Mouse (Mus musculus) lung, adult 2 months (tissue): Measurements from ENCODE around the gene Parvb. TPM values are rescaled to one million over a fixed set of nuclear protein-coding genes. Genes with fewer than 3 reads are reported as not detected.
A peak's percentile ranks its signal among the peaks of the same experiment; 100 is the strongest.

Source experiments
- DNase-seq: peaks from one replicate; pipeline ENCODE4 v3.0.0; 2022
- H3K4me1 ChIP-seq: fragments of 200-500 bp; 2 replicates; pipeline ENCODE4 v1.6.1; 2011; ENCODE audit warnings: low read length; ENCODE audit not compliant: control insufficient read depth, insufficient read depth
- H3K4me3 ChIP-seq: fragments of 200-500 bp; replicated peaks from 2 replicates; pipeline ENCODE3; 2011; ENCODE audit warnings: low read depth, mild to moderate bottlenecking, control low read depth, low read length; ENCODE audit errors: extremely low read depth
- CTCF ChIP-seq: fragments of 200-500 bp; IDR thresholded peaks from 2 replicates; pipeline ENCODE4 v1.5.1; 2011; ENCODE audit warnings: mild to moderate bottlenecking, low read length, control low read depth; ENCODE audit not compliant: insufficient read depth
- POLR2A ChIP-seq: fragments of 200-500 bp; IDR thresholded peaks from 2 replicates; pipeline ENCODE4 v1.6.1; 2011; ENCODE audit warnings: low read depth, mild to moderate bottlenecking, control low read depth, low read length, borderline replicate concordance; ENCODE audit errors: extremely low read depth
- WGBS: fragments of 180-500 bp; shearing (Covaris S2); methylation state at CpG from one replicate; pipeline ENCODE4 v1.1.7; 2018; 5-methylcytosine and 5-hydroxymethylcytosine counted together
- polyA plus RNA-seq: library from polyadenylated mRNA; depleted of rRNA; stranded (reverse); fragments of >200 nt; gene quantifications from 2 replicates; pipeline ENCODE4 v1.2.3, GENCODE M21; 2012; rRNA removed

Gene Parvb
- 39.3 and 47.5 TPM in 2 replicates for polyA plus RNA-seq

DNA sequence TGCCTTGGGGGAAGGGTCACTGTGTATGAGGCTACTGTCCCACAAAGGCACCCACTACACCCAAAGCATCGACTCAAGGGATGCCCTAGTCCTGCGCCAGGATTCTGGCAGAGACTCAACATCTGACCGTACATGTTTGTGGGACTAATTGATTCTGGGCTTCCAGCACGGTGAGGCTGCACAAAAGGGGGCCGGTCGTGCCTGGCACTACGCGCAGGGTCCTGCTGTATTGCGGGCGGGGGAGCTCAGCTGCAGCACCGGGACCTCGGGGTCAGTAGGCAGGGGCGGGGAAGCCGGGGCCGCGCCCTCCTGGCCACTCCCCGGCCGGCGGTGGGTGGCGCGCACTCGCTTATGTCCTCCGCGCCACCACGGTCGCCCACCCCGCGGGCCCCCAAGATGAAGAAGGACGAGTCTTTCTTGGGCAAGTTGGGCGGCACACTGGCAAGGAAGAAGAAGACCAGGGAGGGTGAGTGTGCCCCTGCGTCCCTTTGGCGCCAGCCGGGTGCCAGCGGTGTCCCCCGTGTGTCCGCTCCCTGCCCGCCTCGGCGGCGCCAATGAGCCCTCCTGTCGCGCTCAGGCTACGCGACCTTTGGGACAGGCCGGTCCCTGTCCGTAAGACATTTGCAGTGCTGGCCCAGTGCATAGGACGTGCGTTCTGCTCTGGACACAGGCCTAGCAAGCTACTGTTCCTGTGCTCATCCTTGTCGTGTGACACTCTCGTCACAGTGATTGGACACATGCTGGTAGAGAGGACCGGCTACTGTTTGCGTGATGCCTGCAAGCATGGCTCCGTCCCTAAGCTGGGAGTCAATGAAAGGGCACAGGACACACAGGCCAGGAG lies at the start of gene Parvb:
Parvb (plus strand) TSS at position 323 of the 841 bp plus-strand sequence.
- WGBS, result 2% methylated on average over 53 of the region's 53 CpGs

DNA sequence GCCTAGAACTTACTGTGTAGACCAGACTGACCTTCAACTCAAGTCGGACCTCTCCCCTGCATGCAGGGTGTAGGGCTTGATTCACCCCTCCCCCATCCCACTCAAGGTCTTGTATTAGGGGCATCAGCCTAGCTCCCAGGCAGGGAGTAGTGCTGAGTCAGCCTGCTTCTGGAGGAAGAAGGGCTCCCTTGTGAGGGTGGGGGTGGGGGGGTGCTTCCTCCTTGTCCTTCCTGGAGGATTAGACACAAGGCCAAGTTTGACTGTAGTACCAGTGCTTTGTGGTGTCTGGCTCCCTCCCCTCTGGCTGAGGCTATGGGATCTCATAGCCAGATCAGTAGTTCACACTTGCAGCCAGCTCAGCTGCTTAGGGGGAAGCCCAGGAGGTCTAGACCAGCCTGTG lies 47.9 kb upstream of the Parvb start:
- Histone ChIP-seq H3K4me3 (no peak overlapping the region), H3K4me1 (0 out of 2 replicates have a peak, but pooled peaks cover 3% of the 10 kb centered on the region)
- TF ChIP-seq POLR2A, result no peak
- no peak for DNase-seq
- 19% methylated on average over 1 of the region's 1 CpGs for WGBS

More for the DNA sequence above, at the start of gene Parvb:
- peak within 1 kb of the TSS; percentile 99 for H3K4me3 ChIP-seq
- DNase-seq, result peak; percentile 59
- H3K4me1 ChIP-seq, result peaks cover 4% of the 10 kb centered on the region; the same call in 1 of the 2 replicates
- peak; percentile 57; the same call in 1 of the 2 replicates for TF ChIP-seq POLR2A
- no peak for TF ChIP-seq CTCF

DNA sequence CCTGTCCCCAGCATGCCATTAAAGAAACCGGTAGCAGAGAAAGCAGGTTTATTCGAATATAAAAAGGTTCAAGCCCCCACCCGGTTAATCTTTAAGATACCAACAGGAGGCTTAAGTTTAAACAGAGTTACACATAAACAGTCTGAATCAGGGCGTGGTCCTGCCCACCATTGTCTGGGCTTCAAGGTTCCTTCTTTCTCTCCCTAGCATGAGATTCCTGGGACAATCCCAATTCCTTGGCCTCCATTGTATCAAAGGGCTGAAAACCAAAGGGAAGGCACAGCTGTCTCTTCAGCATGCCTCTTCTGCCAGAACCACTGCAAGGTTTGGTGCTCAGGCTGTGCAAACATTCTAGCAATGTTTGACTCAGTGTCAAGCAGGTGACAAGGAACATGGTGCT lies 45.6 kb upstream of the Parvb start:
- no peak for TF ChIP-seq CTCF
- TF ChIP-seq POLR2A, result no peak
- 46% methylated on average over 4 of the region's 4 CpGs for WGBS

DNA sequence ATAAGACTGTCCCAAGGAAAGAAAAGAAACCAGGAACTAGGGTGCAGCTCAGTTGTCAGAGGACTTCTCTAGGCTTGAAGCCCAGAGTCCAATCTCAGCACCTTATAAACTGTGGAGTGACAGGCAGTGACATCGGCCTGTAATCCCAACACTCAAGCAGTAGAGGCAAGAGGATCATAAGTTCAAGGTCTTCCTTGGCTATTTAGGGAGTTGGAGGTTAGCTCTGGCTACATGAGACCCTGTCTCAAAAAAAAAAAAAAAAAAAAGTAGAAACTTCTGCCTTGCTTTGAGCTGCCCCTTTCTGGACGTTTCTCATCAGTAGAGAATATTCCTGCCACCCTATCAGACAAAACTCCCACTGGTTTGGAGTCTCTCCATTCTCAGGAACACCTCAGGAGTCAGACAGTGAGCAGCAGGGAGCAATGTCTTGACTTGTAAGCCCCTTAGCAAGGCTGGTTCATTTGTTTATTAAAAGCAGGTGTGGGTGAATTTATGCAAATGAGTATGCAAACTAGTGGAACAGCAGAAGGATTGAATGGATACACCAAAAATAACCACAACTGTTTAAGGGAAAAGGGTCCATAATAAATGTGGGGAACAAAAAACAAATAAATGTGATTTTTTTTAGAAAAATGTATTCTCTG lies 42.8 kb upstream of the Parvb start:
- Histone ChIP-seq H3K4me3 (no peak overlapping the region), H3K4me1 (peaks cover 5% of the 10 kb centered on the region; the same call in 1 of the 2 replicates)
- TF ChIP-seq CTCF (no peak), POLR2A (no peak)
- 51% methylated on average over 2 of the region's 2 CpGs for WGBS
- no peak for DNase-seq

More for the DNA sequence above, 45.6 kb upstream of the Parvb start:
- Histone ChIP-seq H3K4me1 (0 out of 2 replicates have a peak, but pooled peaks cover 3% of the 10 kb centered on the region), H3K4me3 (no peak overlapping the region)
- no peak for DNase-seq

DNA sequence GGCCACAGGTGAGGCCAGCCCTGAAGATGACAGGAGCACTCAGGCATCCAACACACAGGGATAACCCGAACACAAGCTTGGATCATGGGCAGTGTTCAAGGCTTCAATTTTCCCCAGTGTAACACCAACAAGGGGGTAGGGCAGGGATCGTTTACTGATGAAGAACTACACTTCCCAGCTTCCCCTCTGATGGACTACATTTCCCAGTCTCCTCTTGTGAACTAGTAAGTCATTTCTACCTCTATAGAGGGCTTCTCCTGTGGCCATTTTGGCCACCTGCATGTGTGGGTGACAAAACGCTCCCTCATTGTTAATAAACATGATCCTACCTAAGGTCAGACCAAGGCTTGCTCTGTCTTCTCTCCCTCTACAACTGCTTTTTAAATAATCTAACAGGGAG lies 42.0 kb upstream of the Parvb start:
- 45% methylated on average over 3 of the region's 3 CpGs for whole genome bisulfite sequencing
- Histone ChIP-seq H3K4me1 (peaks cover 3% of the 10 kb centered on the region; the same call in 1 of the 2 replicates), H3K4me3 (no peak overlapping the region)
- no peak for DNase-seq
- TF ChIP-seq POLR2A (no peak), CTCF (no peak)

DNA sequence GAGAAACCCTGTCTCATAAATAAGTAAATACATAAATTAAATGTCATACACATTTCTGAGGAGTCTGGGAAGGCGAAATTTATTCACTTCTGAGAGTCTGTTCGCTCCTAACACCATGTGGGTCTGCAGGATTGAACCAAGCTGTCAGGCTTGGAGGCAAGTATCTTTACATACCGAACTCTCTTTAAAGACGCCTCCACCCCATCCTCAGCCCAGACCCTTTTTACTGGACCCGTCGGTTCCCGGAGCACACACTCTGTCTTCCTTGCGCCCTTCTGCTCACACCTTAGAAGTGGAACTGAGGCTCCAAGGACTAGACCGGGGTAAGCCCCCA lies 40.2 kb upstream of the Parvb start:
- peak overlapping the region; percentile 90 for H3K4me3 ChIP-seq
- TF ChIP-seq POLR2A (no peak), CTCF (no peak)
- WGBS, result 3% methylated on average over 9 of the region's 9 CpGs
- DNase-seq, result no peak
- H3K4me1 ChIP-seq, result peaks cover 3% of the 10 kb centered on the region; the same call in 1 of the 2 replicates

DNA sequence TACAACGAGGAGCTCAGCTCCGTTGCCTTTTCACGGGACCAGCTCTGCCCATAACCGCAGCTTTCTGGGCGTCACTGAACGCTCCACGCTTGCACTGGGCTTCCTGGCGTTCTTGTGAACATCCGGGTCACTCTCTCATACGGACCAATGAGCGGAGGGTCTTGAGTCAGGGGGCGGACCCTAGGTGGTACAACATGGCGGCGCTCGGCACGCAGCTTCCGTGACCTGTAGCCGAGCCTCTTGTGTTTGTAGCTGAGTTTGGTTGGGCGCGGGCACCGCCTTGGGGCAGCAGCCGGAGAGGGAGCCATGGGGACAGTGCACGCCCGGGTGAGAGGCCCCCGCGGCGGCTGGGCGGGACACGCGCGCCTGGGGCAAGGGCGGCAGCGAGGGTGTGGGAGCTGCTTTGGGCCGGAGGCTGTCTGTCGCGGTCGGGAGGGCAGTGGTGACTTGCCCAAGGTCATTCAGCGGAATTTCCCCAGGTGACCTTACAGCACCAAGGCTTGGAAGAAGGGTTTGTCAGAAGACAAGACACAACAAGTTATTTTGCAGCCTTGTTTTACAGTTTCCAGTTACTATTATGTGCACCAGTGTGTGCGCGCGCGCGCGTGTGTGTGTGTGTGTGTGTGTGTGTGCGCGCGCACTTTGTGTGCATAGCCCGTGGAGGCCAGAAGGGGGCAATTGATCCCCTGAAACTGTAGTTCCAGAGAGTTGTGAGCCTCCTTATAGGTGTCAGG lies 39.6 kb upstream of the Parvb start, which contains the start of gene Samm50:
Samm50 (plus strand) TSS at position 184 of the 734 bp plus-strand sequence.
- Histone ChIP-seq H3K4me3 (peak within 1 kb of the TSS; percentile 90), H3K4me1 (peaks cover 3% of the 10 kb centered on the region; the same call in 1 of the 2 replicates)
- 5% methylated on average over 48 of the region's 48 CpGs for WGBS
- peak; percentile 89; the same call in 1 of the 2 replicates for TF ChIP-seq POLR2A
- no peak for TF ChIP-seq CTCF
- DNase-seq, result peak; percentile 89

DNA sequence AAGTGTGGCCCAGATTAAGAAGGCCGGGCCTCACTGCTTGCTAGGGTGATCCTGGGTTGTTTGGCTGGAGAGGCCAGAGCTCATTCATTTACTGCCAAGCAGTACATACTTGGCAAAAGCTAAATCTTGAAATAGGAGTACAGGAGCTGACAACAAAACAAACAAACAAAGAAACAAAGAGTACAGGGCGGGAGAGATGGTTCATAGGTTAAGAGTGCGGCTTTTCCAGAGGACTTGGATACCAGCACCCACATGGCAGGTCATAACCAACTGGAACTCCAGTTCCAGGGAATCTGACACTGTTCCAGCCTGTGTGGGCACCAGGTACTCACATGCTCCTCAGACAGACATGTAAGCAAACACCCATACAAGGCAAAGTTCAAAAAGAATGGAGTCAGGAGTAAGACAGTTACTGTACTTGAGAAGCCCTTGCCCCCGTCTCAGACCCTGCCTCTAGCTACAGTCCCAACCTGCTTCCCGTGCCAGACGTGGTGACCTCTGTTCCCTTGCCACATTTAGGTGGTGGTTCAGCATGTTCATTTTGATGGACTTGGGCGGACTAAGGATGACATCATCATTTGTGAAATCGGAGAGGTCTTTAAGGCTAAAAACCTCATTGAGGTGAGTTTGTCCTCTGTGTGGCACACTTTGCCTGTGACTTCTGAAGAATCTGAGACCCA lies 35.2 kb upstream of the Parvb start:
- peaks cover 3% of the 10 kb centered on the region; the same call in 1 of the 2 replicates for H3K4me1 ChIP-seq
- 66% methylated on average over 8 of the region's 8 CpGs for WGBS
- no peak for DNase-seq
- no peak overlapping the region for H3K4me3 ChIP-seq
- TF ChIP-seq POLR2A, result no peak
- no peak for TF ChIP-seq CTCF
